8 mouse cellular contexts compared by ENCODE assay signal in the genomic region with DNA sequence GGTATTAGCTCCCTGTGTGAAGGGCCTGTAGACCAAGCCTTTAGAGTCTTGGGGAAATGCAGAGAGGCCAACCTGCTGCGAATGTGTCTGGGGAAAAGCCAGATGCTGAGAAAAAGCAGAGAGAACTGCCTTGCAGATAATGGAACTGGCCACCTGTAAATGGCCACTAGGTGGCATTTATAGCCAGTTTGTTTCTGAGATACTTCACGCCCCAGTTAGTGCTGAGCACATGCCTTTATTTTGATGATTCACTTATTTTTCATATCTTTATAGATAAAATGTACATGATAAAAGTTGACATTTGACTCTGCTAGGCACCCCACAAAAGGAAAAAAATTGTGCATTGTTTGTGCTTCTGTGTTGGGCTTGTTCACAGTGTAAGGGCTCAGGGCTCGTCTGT. TPM values are rescaled to one million over a fixed set of nuclear protein-coding genes. Genes with fewer than 3 reads are reported as not detected.
DNase-seq lines count a peak whose midpoint lies in the region; ATAC-seq lines count a peak whose summit lies in the region.

No protein-coding gene starts in this region.

- DNase-seq in heart, adult 8-10 months (ENCODE audit: low spot score) = peak; percentile 16
- DNase-seq in heart, adult 11 months = no peak
- peak; percentile 8 for DNase-seq in lung, postnatal 14 days
- DNase-seq in lung, adult 18-20 months = no peak
- peak; percentile 51 for DNase-seq in naive thymus-derived CD4-positive, alpha-beta T cell, adult 2 months (ENCODE audit: low read depth)
- DNase-seq in ovary, postnatal 36 days (ENCODE audit: low spot score) = no peak
- no peak for DNase-seq in layer of hippocampus, postnatal 36 days

- ATAC-seq in common myeloid progenitor, adult 5-6 weeks (replicated peaks; ENCODE audit: low read depth, poor library complexity, severe bottlenecking) = peak; percentile 56

RNA-seq across cellular contexts. Expression of a gene that starts 17.7 kb away (rescaled TPM):
- 10 to 100 TPM in 1 of 4 experiments, 1 to 10 TPM in 3; 8.2 to 10.3 (median 8.8) TPM for total RNA-seq in heart, adult 8-10 months (2022)
- total RNA-seq in common myeloid progenitor, adult 5-6 weeks (2017) = 18.9 and 20.0 TPM in 2 replicates
- total RNA-seq in layer of hippocampus, postnatal 36 days (2021) = 100 to 1,000 TPM; 131 to 139 TPM

RNA-seq across cellular contexts. Expression of a gene that starts 33.6 kb away (rescaled TPM):
- not detected for total RNA-seq in heart, adult 8-10 months (2022)
- 0.73 TPM in 1 of 2 replicates, not detected in the other for total RNA-seq in common myeloid progenitor, adult 5-6 weeks (2017)
- total RNA-seq in layer of hippocampus, postnatal 36 days (2021) = not detected

RNA-seq across cellular contexts. Expression of a gene that starts 49.7 kb away (rescaled TPM):
- not detected for total RNA-seq in heart, adult 8-10 months (2022)
- total RNA-seq in common myeloid progenitor, adult 5-6 weeks (2017) = 2.1 TPM in 1 of 2 replicates, not detected in the other
- total RNA-seq in layer of hippocampus, postnatal 36 days (2021) = not detected

Comparison
In these comparisons a context has a peak if more than half of its experiments do, and no peak if none do; other contexts are left out.
1. DNase-seq: peak in heart, adult 8-10 months (single experiment), lung, postnatal 14 days (single experiment) and naive thymus-derived CD4-positive, alpha-beta T cell, adult 2 months (single experiment); none in heart, adult 11 months (single experiment), lung, adult 18-20 months (0 of 2), ovary, postnatal 36 days (single experiment) and layer of hippocampus, postnatal 36 days (0 of 2).